Mouse (Mus musculus) E14TG2a.4 (cell line): Measurements from ENCODE around the gene Disp1.

ENCODE experiments used
- CTCF ChIP-seq: conservative IDR thresholded peaks from 2 replicates; pipeline ENCODE4 v1.5.1; 2014; ENCODE audit warnings: low read length
- NANOG ChIP-seq: IDR thresholded peaks from 2 replicates; pipeline ENCODE4 v1.6.1; 2014; ENCODE audit warnings: borderline replicate concordance, low read length, mixed read lengths
- POU5F1 ChIP-seq: IDR thresholded peaks from 2 replicates; pipeline ENCODE4 v1.6.1; 2014; ENCODE audit warnings: low read length, borderline replicate concordance

DNA sequence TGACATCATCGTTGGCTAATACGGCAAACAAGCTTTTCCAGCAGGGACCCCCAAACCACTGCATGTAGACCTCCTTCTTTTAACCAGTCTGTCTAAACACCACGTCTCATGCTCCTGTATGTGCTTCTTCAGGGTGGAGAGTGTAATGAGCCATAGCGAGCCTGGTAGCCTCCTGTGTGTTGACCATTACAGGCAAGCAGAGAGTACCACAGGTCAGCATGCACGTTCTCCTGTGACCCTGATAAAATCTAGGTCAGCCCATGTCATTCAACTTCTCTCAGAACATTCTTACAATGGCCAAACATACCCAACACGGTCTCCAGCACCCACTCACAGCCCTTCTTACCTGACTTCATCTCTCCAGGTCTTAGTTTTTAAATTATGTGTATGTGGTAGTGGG is 35.8 kb downstream of the Disp1 start:
- TF ChIP-seq NANOG (no peak), CTCF (no peak), POU5F1 (no peak)
